Mouse (Mus musculus) stomach, embryonic 16.5 days (tissue): ENCODE results near the gene Ppm1m. TPM values are rescaled to one million over a fixed set of nuclear protein-coding genes. Genes with fewer than 3 reads are reported as not detected.

Source experiments
- ATAC-seq: fragments of 200-750 bp; cut with Nextera tagmentation; 2 replicates; pipeline ENCODE4 v1.8.0; 2017; ENCODE audit warnings: moderate number of reproducible peaks, moderate TSS enrichment; ENCODE audit not compliant: insufficient read depth, low FRiP score
- H3K27ac ChIP-seq: fragments of 300-500 bp; sonication (generic); 2 replicates; pipeline ENCODE4 v1.5.1; 2014; ENCODE audit warnings: low read length
- H3K27me3 ChIP-seq: fragments of 300-500 bp; sonication (generic); 2 replicates; pipeline ENCODE4 v1.6.1; 2014; ENCODE audit warnings: low read length, control low read depth, mixed read lengths; ENCODE audit not compliant: control insufficient read depth, insufficient read depth
- H3K36me3 ChIP-seq: fragments of 300-500 bp; sonication (generic); 2 replicates; pipeline ENCODE4 v1.6.1; 2014; ENCODE audit warnings: low read length; ENCODE audit not compliant: control insufficient read depth, insufficient read depth
- H3K4me1 ChIP-seq: fragments of 300-500 bp; sonication (generic); 2 replicates; pipeline ENCODE4 v1.6.1; 2014; ENCODE audit warnings: low read length, control low read depth, mixed read lengths; ENCODE audit not compliant: control insufficient read depth, insufficient read depth
- H3K4me2 ChIP-seq: fragments of 300-500 bp; sonication (generic); 2 replicates; pipeline ENCODE4 v1.6.1; 2014; ENCODE audit warnings: low read depth, low read length, mixed read lengths
- H3K4me3 ChIP-seq: fragments of 300-500 bp; sonication (generic); replicated peaks from 2 replicates; pipeline ENCODE4 v1.5.1; 2014; ENCODE audit warnings: mild to moderate bottlenecking, low read length
- H3K9ac ChIP-seq: fragments of 300-500 bp; sonication (generic); 2 replicates; pipeline ENCODE4 v1.6.1; 2014; ENCODE audit warnings: low read length
- H3K9me3 ChIP-seq: fragments of 300-500 bp; sonication (generic); replicated peaks from 2 replicates; pipeline ENCODE4 v1.6.1; 2016; ENCODE audit warnings: low read length, control low read depth; ENCODE audit not compliant: control insufficient read depth
- WGBS: fragments of 180-500 bp; shearing (Covaris S2); extraction: QIAGEN DNeasy Blood & Tissue Kit; methylation state at CpG from one replicate; pipeline ENCODE4 v1.1.7; 2014; 5-methylcytosine and 5-hydroxymethylcytosine counted together
- polyA plus RNA-seq: library from polyadenylated mRNA; unstranded; fragments of >200 nt; fragmentation: Nextera tagmentation; extraction: Ambion mirVana; gene quantifications from 2 replicates; pipeline ENCODE4 v1.2.1, GENCODE M21; 2015

Gene Ppm1m
- polyA plus RNA-seq, 1 experiment from 2014 or later = 36.0 TPM

GRCm38 (mm10) chr9:106158037-106158491 is 41.5 kb downstream of the Ppm1m start, which contains the start of gene Glyctk:
Gene Glyctk, minus strand, starts transcription at chr9:106158138.
- 65% methylated on average over 6 of the region's 6 CpGs for WGBS
- no peak for ATAC-seq
- Histone ChIP-seq H3K4me1 (no peaks in the 10 kb centered on the region; the same call in 1 of the 2 replicates), H3K9me3 (no peaks in the 10 kb centered on the region), H3K27me3 (peaks cover 3% of the 10 kb centered on the region; the same call in 1 of the 2 replicates), H3K4me2 (no peak within 1 kb of the TSS), H3K27ac (no peak within 1 kb of the TSS), H3K4me3 (no peak within 1 kb of the TSS), H3K9ac (no peak within 1 kb of the TSS), H3K36me3 (no peaks in the 10 kb centered on the region)

GRCm38 (mm10) chr9:106157623-106157925 is 42.0 kb downstream of the Ppm1m start:
- no peaks in the 10 kb centered on the region for H3K36me3 ChIP-seq
- H3K4me3 ChIP-seq = no peak overlapping the region
- no peaks in the 10 kb centered on the region for H3K9me3 ChIP-seq
- H3K4me2 ChIP-seq = no peak overlapping the region
- ATAC-seq = no peak
- H3K9ac ChIP-seq = no peak overlapping the region
- no peak overlapping the region for H3K27ac ChIP-seq
- H3K4me1 ChIP-seq = no peaks in the 10 kb centered on the region; the same call in 1 of the 2 replicates
- WGBS = 82% methylated on average over 10 of the region's 10 CpGs
- peaks cover 3% of the 10 kb centered on the region; the same call in 1 of the 2 replicates for H3K27me3 ChIP-seq

GRCm38 (mm10) chr9:106156921-106157622 is 42.5 kb downstream of the Ppm1m start:
- Histone ChIP-seq H3K9me3 (no peaks in the 10 kb centered on the region), H3K27me3 (peaks cover 3% of the 10 kb centered on the region; the same call in 1 of the 2 replicates), H3K4me2 (no peak overlapping the region), H3K27ac (no peak overlapping the region), H3K4me3 (no peak overlapping the region), H3K36me3 (no peaks in the 10 kb centered on the region), H3K9ac (no peak overlapping the region), H3K4me1 (no peaks in the 10 kb centered on the region; the same call in 1 of the 2 replicates)
- no peak for ATAC-seq
- 81% methylated on average over 21 of the region's 21 CpGs for WGBS

- Histone ChIP-seq H3K27me3 (no peaks in the 10 kb centered on the region), H3K36me3 (no peaks in the 10 kb centered on the region), H3K4me1 (no peaks in the 10 kb centered on the region; the same call in 1 of the 2 replicates), H3K4me2 (no peak overlapping the region), H3K9me3 (no peaks in the 10 kb centered on the region), H3K9ac (no peak overlapping the region), H3K4me3 (no peak overlapping the region), H3K27ac (no peak overlapping the region)
- no peak for ATAC-seq
- 54% methylated on average over 5 of the region's 5 CpGs for WGBS
Measured at GRCm38 (mm10) chr9:106156419-106156818, 43.1 kb downstream of the Ppm1m start.

- Histone ChIP-seq H3K36me3 (no peaks in the 10 kb centered on the region), H3K4me2 (no peak overlapping the region), H3K9me3 (no peaks in the 10 kb centered on the region), H3K27me3 (peaks cover 9% of the 10 kb centered on the region; the same call in 1 of the 2 replicates), H3K4me3 (no peak overlapping the region), H3K9ac (no peak overlapping the region), H3K27ac (no peak overlapping the region), H3K4me1 (peaks cover 2% of the 10 kb centered on the region)
- 85% methylated on average over 9 of the region's 9 CpGs for WGBS
- no peak for ATAC-seq
Measured at GRCm38 (mm10) chr9:106154106-106154505, 45.4 kb downstream of the Ppm1m start.

GRCm38 (mm10) chr9:106149399-106149754 is 50.2 kb downstream of the Ppm1m start:
- Histone ChIP-seq H3K4me1 (peaks cover 12% of the 10 kb centered on the region), H3K4me2 (peak overlapping the region; percentile 64), H3K9ac (peak overlapping the region; percentile 61), H3K36me3 (no peaks in the 10 kb centered on the region), H3K27ac (no peak overlapping the region), H3K4me3 (peak overlapping the region; percentile 44), H3K9me3 (no peaks in the 10 kb centered on the region), H3K27me3 (peaks cover 24% of the 10 kb centered on the region; the same call in 1 of the 2 replicates)
- no peak for ATAC-seq
- WGBS = 20% methylated on average over 10 of the region's 10 CpGs

- H3K4me2 ChIP-seq = peak overlapping the region; percentile 64
- no peaks in the 10 kb centered on the region for H3K36me3 ChIP-seq
- H3K4me3 ChIP-seq = peak overlapping the region; percentile 44
- WGBS = 1% methylated on average over 36 of the region's 36 CpGs
- peaks cover 24% of the 10 kb centered on the region; the same call in 1 of the 2 replicates for H3K27me3 ChIP-seq
- ATAC-seq = peak; percentile 46
- peaks cover 12% of the 10 kb centered on the region for H3K4me1 ChIP-seq
- H3K27ac ChIP-seq = no peak overlapping the region
- no peaks in the 10 kb centered on the region for H3K9me3 ChIP-seq
- H3K9ac ChIP-seq = peak overlapping the region; percentile 61
Measured at GRCm38 (mm10) chr9:106148541-106149398, 50.8 kb downstream of the Ppm1m start.

- peaks cover 24% of the 10 kb centered on the region; the same call in 1 of the 2 replicates for H3K27me3 ChIP-seq
- WGBS = 4% methylated on average over 10 of the region's 10 CpGs
- no peaks in the 10 kb centered on the region for H3K9me3 ChIP-seq
- H3K4me2 ChIP-seq = peak overlapping the region; percentile 64
- peaks cover 12% of the 10 kb centered on the region for H3K4me1 ChIP-seq
- no peak overlapping the region for H3K27ac ChIP-seq
- H3K9ac ChIP-seq = peak overlapping the region; percentile 61
- no peaks in the 10 kb centered on the region for H3K36me3 ChIP-seq
- ATAC-seq = 0 out of 2 replicates have a peak, but pooled peaks have one; percentile 12
- peak overlapping the region; percentile 44 for H3K4me3 ChIP-seq
Measured at GRCm38 (mm10) chr9:106147851-106148431, 51.6 kb downstream of the Ppm1m start.
